Mouse (Mus musculus) stomach, postnatal 0 days (tissue): ENCODE data around the gene Gcsam.

ENCODE experiments used
- CTCF ChIP-seq: IDR thresholded peaks from 2 replicates; pipeline ENCODE4 v1.5.1; 2016; ENCODE audit warnings: antibody characterized with exemption, low read depth, mild to moderate bottlenecking, moderate library complexity
- EP300 ChIP-seq: optimal IDR thresholded peaks from 2 replicates; pipeline ENCODE3; 2016; ENCODE audit warnings: antibody characterized with exemption

DNA sequence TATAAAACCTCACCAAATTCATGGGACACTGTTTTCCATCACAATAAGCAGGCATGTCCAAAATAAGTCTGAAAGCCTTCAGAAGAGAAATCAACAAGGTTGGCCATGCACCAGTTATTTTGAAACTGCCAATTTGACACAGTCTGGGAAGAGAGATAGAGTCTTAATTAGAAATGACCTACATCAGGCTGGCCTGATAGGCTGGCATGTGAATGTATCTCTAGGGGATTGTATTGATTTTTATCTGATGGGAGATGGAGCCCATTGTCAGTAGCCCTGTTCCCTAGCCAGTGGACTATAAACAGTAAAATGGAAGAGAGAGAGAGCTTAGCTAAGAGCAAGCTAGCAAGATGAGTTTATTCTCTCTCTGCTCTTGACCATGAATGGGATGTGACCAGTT, 14.7 kb upstream of the Gcsam start:
- TF ChIP-seq CTCF = no peak
- TF ChIP-seq EP300 = no peak
